Mouse (Mus musculus) midbrain, embryonic 16.5 days (tissue): Measurements from ENCODE around the gene Aebp2. TPM values are rescaled to one million over a fixed set of nuclear protein-coding genes. Genes with fewer than 3 reads are reported as not detected.
A peak's percentile ranks its signal among the peaks of the same experiment; 100 is the strongest.

Experiments used
- ATAC-seq: fragments of 200-750 bp; cut with Nextera tagmentation; 2 replicates; pipeline ENCODE4 v1.8.0; 2017; ENCODE audit warnings: moderate TSS enrichment
- H3K27ac ChIP-seq: fragments of 300-500 bp; sonication (generic); 2 replicates; pipeline ENCODE4 v1.5.1; 2014; ENCODE audit warnings: mild to moderate bottlenecking, low read length, mixed read lengths
- H3K27me3 ChIP-seq: fragments of 300-500 bp; sonication (generic); 2 replicates; pipeline ENCODE4 v1.6.1; 2014; ENCODE audit warnings: low read depth, low read length, mixed read lengths; ENCODE audit not compliant: control insufficient read depth, insufficient read depth
- H3K36me3 ChIP-seq: fragments of 300-500 bp; sonication (generic); 2 replicates; pipeline ENCODE4 v1.6.1; 2014; ENCODE audit warnings: mild to moderate bottlenecking, low read length, moderate library complexity, mixed read lengths; ENCODE audit not compliant: control insufficient read depth, insufficient read depth
- H3K4me1 ChIP-seq: fragments of 300-500 bp; sonication (generic); 2 replicates; pipeline ENCODE4 v1.6.1; 2014; ENCODE audit warnings: mild to moderate bottlenecking, low read length, mixed read lengths; ENCODE audit not compliant: control insufficient read depth, insufficient read depth
- H3K4me2 ChIP-seq: fragments of 300-500 bp; sonication (generic); 2 replicates; pipeline ENCODE4 v1.6.1; 2014; ENCODE audit warnings: mild to moderate bottlenecking, low read length, mixed read lengths
- H3K4me3 ChIP-seq: fragments of 300-500 bp; sonication (generic); 2 replicates; pipeline ENCODE4 v1.5.1; 2014; ENCODE audit warnings: low read depth, mild to moderate bottlenecking, low read length, moderate library complexity, mixed read lengths
- H3K9ac ChIP-seq: fragments of 300-500 bp; sonication (generic); 2 replicates; pipeline ENCODE4 v1.6.1; 2014; ENCODE audit warnings: low read depth, low read length, mixed read lengths
- H3K9me3 ChIP-seq: fragments of 300-500 bp; sonication (generic); replicated peaks from 2 replicates; pipeline ENCODE4 v1.6.1; 2014; ENCODE audit warnings: mild to moderate bottlenecking, low read length, mixed read lengths; ENCODE audit not compliant: control insufficient read depth, poor library complexity, severe bottlenecking
- WGBS: fragments of 180-500 bp; shearing (Covaris S2); extraction: QIAGEN DNeasy Blood & Tissue Kit; methylation state at CpG from one replicate; pipeline ENCODE4 v1.1.7; 2014; 5-methylcytosine and 5-hydroxymethylcytosine counted together
- polyA plus RNA-seq: library from polyadenylated mRNA; unstranded; fragments of >200 nt; fragmentation: Nextera tagmentation; extraction: Ambion mirVana; gene quantifications from 2 replicates; pipeline ENCODE4 v1.2.1, GENCODE M21; 2015

Gene Aebp2
- polyA plus RNA-seq, 1 experiment from 2014 or later: 7.5 TPM

DNA sequence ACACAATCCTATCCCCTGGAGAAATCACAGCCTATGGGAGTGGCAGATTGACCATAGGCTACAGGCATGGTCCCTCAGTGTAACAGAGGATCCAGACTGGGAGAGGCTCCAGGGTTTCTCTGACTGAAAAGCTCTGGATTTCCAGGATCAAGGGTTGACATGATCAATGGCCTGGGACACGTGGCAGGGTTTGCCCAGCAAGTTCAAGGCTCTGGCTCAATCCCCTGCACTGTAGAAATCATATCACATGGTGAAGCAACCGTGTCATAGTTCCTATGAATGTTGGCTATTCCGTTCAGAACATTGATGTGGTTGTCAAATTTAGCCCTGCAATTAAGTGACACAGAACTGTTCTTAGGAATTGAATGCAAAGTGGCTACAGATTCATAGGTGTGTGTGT is 52.0 kb downstream of the Aebp2 start:
- WGBS: 67% methylated on average over 3 of the region's 3 CpGs
- H3K36me3 ChIP-seq: no peaks in the 10 kb centered on the region
- ATAC-seq: no peak
- H3K9ac ChIP-seq: no peak overlapping the region
- no peaks in the 10 kb centered on the region for H3K9me3 ChIP-seq
- no peak overlapping the region for H3K27ac ChIP-seq
- H3K27me3 ChIP-seq: no peaks in the 10 kb centered on the region
- no peak overlapping the region for H3K4me2 ChIP-seq
- H3K4me1 ChIP-seq: peaks cover 13% of the 10 kb centered on the region
- H3K4me3 ChIP-seq: no peak overlapping the region

DNA sequence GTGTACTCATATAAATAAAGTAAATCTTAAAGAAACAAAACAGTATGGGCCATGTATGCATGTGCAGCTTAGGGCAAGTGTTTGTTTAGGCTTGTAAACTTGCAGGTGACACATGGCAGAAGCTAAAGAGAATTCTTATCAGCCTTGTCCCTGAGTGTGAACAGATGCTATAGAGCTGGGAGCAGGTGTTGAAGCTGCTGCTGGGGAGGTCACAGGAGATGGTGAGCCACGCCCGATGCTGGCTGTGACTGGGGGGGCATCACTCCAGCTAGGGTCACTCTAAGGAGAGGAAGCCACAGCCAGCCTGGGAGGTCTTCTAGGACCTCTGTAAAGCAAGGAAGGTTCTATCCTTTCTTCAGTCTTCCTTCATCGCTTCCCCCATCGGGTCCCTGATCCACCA is 53.6 kb downstream of the Aebp2 start:
- H3K9ac ChIP-seq: no peak overlapping the region
- no peaks in the 10 kb centered on the region for H3K27me3 ChIP-seq
- H3K4me3 ChIP-seq: no peak overlapping the region
- H3K4me1 ChIP-seq: peaks cover 13% of the 10 kb centered on the region
- WGBS: 89% methylated on average over 4 of the region's 4 CpGs
- H3K36me3 ChIP-seq: no peaks in the 10 kb centered on the region
- ATAC-seq: no peak
- H3K4me2 ChIP-seq: no peak overlapping the region
- H3K27ac ChIP-seq: no peak overlapping the region
- H3K9me3 ChIP-seq: no peaks in the 10 kb centered on the region

DNA sequence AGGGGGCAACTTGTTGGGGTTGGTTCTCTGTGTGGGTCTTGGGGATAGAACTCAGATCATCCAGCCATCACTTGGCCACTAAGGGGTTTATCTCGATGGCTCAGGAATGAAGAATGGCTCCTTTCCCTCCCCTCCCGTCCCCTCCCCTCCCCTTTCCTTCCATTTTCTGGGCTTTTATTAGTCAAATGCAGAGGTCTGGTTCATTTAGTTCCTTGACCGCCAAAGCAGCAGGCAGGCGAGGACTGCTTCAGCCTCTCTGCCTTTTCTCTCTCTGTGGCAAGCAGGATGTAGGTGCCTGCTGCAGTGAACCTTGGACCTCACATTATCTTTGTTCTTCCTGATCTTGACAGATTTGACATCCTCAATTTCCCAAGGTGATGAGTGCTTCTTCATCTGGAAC is 54.6 kb downstream of the Aebp2 start:
- Histone ChIP-seq H3K36me3 (no peaks in the 10 kb centered on the region), H3K27me3 (no peaks in the 10 kb centered on the region), H3K4me3 (no peak overlapping the region), H3K4me1 (peaks cover 13% of the 10 kb centered on the region), H3K4me2 (no peak overlapping the region), H3K9me3 (no peaks in the 10 kb centered on the region), H3K27ac (no peak overlapping the region), H3K9ac (no peak overlapping the region)
- WGBS: 3% methylated on average over 4 of the region's 4 CpGs
- no peak for ATAC-seq

DNA sequence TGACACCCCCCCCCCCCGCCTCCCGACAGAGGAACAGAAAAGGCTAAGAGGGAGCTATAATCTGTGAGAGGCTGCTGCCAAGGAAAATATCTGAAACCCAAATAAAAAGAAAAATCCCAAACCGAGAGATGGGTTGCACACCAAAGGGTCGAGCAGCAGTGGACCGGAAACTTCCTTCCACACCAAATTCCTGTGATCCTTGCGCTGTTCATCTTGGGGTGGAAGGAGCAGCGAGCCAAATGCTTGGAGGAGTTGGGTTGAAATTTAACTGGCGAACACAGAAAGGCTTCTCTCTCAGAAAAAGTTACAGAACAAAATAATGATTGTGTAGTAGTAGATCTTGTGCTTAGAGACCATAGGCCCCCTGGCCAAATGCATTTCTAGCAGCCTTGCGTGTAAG is 55.5 kb downstream of the Aebp2 start:
- Histone ChIP-seq H3K27ac (0 out of 2 replicates have a peak overlapping the region, but pooled peaks have one; percentile 17), H3K9ac (no peak overlapping the region), H3K4me1 (peaks cover 13% of the 10 kb centered on the region), H3K36me3 (no peaks in the 10 kb centered on the region), H3K4me2 (no peak overlapping the region), H3K4me3 (no peak overlapping the region), H3K9me3 (no peaks in the 10 kb centered on the region), H3K27me3 (no peaks in the 10 kb centered on the region)
- no peak for ATAC-seq
- 67% methylated on average over 9 of the region's 9 CpGs for WGBS

DNA sequence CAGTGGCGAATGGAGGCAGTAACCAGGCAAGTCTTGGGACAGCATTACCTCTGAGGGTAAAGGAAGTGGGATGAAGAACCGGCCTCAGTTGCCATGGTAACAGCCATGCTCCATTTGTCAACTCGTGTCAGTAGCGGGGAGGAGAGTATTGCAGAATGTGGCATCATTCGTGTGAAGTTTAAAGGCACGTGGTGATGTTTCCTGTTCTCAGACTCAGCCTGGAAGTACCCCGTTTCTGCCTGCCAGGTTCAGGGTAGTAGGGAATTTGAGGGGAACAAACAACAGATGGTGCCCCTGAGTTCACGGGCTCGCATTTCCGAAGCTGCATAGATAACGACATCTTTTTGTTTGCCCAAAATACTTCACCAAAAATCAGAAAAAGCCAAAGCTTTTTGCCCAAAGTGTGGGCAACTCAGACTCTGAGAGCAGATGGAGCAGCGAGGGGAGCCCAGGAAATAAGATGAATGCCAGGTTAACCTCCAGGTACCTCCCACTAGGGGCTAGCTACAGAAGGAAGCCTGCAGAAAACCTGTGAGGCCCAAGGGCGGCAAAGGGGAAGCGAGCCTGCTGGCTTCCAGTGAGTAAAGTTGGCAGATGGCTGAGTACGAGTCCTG is 56.3 kb downstream of the Aebp2 start:
- H3K27ac ChIP-seq: no peak overlapping the region
- WGBS: 13% methylated on average over 15 of the region's 15 CpGs
- ATAC-seq: peak; percentile 79

DNA sequence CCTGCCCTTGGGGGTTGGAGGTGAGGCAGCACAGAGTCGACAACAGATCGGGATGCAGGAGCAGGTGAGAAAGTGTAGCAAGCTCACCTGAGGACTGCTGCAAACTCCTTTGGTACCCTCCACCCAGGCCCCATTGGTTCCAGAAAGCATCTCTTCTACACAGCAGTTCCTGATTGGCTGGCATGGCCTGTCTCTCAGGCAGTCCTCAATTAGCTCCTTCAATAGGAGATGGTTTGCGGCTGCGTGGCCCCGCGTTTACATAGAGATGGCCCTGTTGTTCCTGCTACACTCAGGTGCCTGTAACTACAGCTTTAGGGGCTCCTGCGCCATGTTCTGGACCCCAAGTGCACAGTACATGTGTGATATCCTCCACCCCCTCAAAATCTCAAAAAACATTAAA is 58.2 kb downstream of the Aebp2 start:
- H3K4me3 ChIP-seq: no peak overlapping the region
- no peak overlapping the region for H3K4me2 ChIP-seq
- H3K27ac ChIP-seq: no peak overlapping the region
- H3K9me3 ChIP-seq: no peaks in the 10 kb centered on the region
- peaks cover 13% of the 10 kb centered on the region for H3K4me1 ChIP-seq
- H3K36me3 ChIP-seq: no peaks in the 10 kb centered on the region
- no peaks in the 10 kb centered on the region for H3K27me3 ChIP-seq
- H3K9ac ChIP-seq: no peak overlapping the region
- no peak for ATAC-seq
- WGBS: 52% methylated on average over 7 of the region's 7 CpGs

More for the DNA sequence above, 56.3 kb downstream of the Aebp2 start:
- H3K4me2 ChIP-seq: peak overlapping the region; percentile 43
- H3K36me3 ChIP-seq: no peaks in the 10 kb centered on the region
- no peak overlapping the region for H3K4me3 ChIP-seq
- H3K9me3 ChIP-seq: no peaks in the 10 kb centered on the region
- peaks cover 13% of the 10 kb centered on the region for H3K4me1 ChIP-seq
- no peak overlapping the region for H3K9ac ChIP-seq
- no peaks in the 10 kb centered on the region for H3K27me3 ChIP-seq

DNA sequence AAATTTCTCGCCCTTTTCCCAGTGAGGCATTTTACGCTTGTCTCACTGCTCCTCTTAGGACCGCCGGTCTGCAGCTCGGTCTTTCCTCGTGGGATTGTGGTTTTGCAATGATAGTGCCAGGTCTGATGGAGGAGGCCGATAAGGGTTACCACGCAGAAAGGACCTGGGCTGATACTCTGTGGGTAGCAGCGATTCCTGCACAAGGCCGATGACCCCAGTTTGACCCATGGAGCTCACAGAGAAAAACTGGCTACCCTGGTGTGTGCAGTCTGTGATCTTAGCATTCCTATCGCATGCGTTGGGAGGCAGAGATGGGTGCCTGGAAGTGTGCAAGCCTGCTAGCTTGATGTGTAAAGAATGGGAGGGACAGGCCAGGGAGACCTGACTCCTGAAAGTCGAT is 60.4 kb downstream of the Aebp2 start:
- Histone ChIP-seq H3K9ac (no peak overlapping the region), H3K27ac (no peak overlapping the region), H3K9me3 (no peaks in the 10 kb centered on the region), H3K36me3 (no peaks in the 10 kb centered on the region), H3K4me2 (no peak overlapping the region), H3K4me1 (peaks cover 13% of the 10 kb centered on the region), H3K27me3 (no peaks in the 10 kb centered on the region), H3K4me3 (no peak overlapping the region)
- ATAC-seq: no peak
- 55% methylated on average over 13 of the region's 13 CpGs for WGBS

DNA sequence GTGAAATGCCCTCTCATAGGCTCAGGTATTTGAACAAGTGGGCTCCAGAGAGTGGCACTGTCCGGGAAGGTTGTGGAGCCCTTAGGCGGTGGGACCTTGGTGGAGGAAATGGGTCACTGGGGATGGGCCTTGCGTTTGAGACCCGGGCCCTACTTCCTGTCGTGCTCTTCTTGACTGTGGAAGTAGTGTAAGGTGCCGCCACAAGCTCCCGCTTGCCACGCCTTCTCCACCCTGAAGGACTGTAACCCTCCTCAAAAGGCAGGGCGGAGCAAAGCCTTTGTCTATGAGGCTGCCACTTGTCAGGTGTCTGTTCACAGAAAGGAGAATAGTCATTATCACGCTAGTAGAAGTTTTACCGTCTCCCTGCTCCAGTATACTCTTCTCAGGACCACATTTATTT is 61.9 kb downstream of the Aebp2 start:
- H3K4me3 ChIP-seq: no peak overlapping the region
- H3K4me2 ChIP-seq: no peak overlapping the region
- WGBS: 92% methylated on average over 11 of the region's 11 CpGs
- no peaks in the 10 kb centered on the region for H3K4me1 ChIP-seq
- H3K9ac ChIP-seq: no peak overlapping the region
- no peaks in the 10 kb centered on the region for H3K36me3 ChIP-seq
- ATAC-seq: no peak
- H3K9me3 ChIP-seq: no peaks in the 10 kb centered on the region
- no peak overlapping the region for H3K27ac ChIP-seq
- H3K27me3 ChIP-seq: no peaks in the 10 kb centered on the region

DNA sequence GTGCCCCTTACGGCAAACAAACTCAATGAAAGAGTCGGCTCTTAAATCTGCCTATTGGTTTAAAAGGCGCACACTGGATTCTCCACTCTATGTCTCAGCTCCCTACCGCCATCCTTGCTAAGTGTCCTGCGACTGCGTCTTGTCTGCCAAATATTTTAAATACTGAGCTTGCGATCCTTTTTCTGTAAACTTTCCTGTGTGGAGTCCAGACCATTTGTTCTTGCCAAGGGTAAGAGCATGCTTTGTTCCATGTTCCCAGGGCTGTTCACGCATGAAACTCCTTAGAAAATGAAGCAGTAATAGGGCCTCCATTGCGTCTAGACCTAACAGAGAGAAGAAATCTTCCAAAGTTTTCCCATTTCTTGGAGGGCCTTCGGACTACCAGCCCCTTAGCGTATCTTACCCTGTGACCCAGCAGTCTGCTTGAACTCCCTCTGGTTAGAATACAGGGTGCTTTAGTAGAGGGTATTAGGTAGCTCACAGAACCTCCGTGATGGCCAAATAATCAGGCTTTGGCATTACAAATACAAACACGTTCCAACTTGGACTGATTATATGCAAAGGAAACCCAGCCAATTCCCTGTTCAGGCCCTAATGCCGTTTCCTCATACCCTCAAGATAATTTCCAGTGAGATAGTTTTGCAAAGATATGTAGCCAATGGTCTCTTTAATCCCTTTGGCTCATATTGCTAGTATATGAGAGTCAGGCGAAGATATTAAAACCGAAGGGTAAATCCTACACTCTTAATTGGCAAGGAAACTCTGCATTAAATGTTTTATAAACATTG is 67.3 kb downstream of the Aebp2 start:
- 79% methylated on average over 16 of the region's 16 CpGs for WGBS
- Histone ChIP-seq H3K36me3 (no peaks in the 10 kb centered on the region), H3K4me3 (no peak overlapping the region), H3K27me3 (no peaks in the 10 kb centered on the region), H3K4me2 (no peak overlapping the region), H3K9ac (no peak overlapping the region), H3K27ac (no peak overlapping the region), H3K9me3 (no peaks in the 10 kb centered on the region), H3K4me1 (no peaks in the 10 kb centered on the region)
- no peak for ATAC-seq
